Mouse (Mus musculus) gastrocnemius, postnatal 4 days (tissue): ENCODE measurements around the gene 1810010H24Rik. TPM values are rescaled to one million over a fixed set of nuclear protein-coding genes. Genes with fewer than 3 reads are reported as not detected.
"Not testable (repeated sequence)": the region's sequence is repeated elsewhere in the genome, so short reads cannot be mapped to it uniquely, and the experiment has no call there.

ENCODE experiments used
- DNase-seq, 2 experiments: peaks; one replicate each; pipeline ENCODE4 v3.0.0; 2021 to 2022; ENCODE audit warnings: low spot score in 2 of 2, mixed read lengths in 2 of 2
- total RNA-seq, 2 experiments: library from RNA; stranded (reverse); gene quantifications; 2 replicates each; pipeline ENCODE4 v1.2.3; 2021

Gene 1810010H24Rik
- total RNA-seq, 2 experiments from 2014 or later: 3.2 to 4.5 TPM

DNA sequence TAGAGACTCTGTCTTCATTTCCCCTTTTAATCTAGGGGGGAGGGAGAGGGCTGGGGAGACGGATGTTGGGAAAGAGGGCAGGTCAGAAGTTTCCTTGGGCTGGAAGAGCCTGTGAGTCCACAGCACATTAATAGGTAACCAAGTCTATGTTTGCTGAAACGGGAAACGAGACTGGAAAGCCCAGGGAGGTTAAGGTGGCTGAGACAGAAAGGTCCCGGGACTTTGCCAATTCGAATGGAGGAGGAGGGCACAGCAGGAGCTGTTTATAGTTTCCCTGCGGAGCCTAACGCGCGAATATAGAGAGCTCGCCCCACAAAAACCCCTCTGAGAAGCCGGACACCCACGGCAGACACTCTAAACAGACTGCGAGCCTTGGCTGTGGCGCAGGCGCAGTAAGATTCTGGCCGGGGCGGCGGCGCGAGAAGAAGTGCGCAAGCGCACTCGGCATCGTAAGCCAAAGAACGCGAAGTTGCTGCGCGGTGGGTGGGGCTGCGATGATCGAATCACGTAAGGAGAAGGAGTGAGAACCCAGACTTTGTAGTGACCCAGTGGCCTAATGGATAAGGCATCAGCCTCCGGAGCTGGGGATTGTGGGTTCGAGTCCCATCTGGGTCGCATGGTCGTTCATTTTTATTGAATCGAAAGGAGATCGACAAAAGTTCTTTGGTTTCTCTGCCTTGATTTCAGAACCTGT, 13.0 kb upstream of the 1810010H24Rik start:
- peak; percentile 96 to 97 for DNase-seq

DNA sequence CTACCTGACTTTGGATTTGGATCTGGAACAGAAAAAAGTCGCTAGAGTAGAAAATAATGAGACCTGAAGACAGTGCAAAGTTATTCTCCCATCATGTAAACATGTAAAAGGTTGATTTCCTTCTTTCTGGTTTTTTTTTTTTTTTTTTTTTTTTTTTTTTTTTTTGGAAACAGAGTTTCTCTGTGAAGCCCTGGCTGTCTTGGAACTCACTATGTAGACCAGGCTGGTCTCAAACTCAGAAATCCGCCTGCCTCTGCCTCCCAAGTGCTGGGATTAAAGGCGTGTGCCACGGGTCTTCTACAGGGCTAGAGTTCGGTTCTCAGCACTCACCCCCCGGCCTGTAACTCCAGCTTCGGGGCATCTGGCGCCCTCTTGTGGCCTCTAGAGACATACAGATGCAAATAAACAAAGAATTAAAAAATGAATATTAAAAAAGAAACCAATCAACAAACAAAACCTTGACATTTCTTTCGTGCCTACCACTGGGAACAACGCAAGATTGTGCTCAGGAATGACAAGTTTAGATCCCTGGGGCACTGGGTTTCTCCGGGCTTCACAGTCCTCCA, 11.4 kb upstream of the 1810010H24Rik start:
- DNase-seq: no peak

GRCm38 (mm10) chr11:107014597-107015309, 10.7 kb upstream of the 1810010H24Rik start:
- DNase-seq: no peak

DNA sequence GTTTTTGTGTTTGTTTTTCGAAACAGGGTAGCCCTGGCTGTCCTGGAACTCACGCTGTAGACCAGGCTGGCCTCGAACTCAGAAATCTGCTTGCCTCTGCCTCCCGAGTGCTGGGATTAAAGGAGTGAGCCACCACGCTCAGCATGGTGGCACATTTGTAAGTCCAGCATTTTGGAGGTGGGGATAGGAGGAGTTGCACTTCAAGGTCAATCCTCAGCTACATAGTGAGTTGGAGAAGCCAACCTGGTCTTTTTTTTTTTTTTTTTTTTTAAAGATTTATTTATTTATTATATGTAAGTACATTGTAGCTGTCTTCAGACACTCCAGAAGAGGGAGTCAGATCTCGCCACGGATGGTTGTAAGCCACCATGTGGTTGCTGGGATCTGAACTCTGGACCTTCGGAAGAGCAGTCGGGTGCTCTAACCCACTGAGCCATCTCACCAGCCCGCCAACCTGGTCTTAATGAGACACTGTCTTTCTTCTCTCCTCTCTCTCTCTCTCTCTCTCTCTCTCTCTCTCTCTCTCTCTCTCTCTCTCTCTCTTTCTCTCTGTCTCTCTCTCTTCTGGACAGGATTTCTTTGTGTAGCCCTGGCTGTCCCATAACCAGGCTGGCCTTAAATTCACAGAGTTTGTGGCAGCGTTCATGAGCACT, 9.8 kb upstream of the 1810010H24Rik start:
- not testable (repeated sequence) for DNase-seq

DNA sequence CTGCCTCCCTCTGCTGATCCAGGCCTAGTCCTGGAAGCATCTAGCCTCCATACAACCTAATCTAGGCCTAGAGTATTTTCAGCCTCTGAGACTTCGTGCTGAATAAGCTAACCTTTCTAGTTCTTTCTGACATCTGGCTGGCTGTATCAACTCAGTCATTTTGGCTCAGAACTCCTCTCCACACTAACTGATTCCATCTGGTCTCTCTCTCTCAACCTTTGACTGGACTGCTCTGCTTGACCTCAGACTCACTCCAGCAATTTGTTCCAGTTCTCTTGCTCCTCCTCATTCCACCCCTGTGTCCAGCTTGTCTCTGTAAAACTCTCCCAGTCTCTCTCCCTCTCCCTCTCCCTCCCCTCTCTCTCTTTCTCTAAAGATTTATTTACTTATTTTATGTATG, 8.6 kb upstream of the 1810010H24Rik start:
- no peak for DNase-seq

GRCm38 (mm10) chr11:107017339-107017886, 8.1 kb upstream of the 1810010H24Rik start:
- no peak for DNase-seq

DNA sequence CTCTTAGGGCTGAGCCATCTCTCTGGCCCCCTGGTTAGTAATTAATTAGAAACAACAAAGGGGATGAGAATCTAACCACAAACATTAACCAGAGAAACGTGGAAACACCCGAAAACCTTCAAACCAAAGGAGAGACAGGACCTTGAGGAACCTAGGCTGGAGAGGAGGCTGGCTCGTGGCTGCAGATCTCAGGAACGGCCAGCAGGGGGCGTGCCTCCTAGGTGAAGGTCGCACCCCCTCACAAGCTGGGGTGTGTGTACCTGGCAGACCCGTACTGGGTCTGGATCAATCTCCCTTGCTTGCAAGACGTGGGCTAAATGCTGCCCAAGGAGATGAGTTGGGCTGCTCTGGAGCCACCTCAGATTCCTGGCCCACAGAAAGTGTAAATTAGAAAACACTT, 6.9 kb upstream of the 1810010H24Rik start:
- no peak for DNase-seq

GRCm38 (mm10) chr11:107019318-107019717, 6.2 kb upstream of the 1810010H24Rik start:
- no peak for DNase-seq

DNA sequence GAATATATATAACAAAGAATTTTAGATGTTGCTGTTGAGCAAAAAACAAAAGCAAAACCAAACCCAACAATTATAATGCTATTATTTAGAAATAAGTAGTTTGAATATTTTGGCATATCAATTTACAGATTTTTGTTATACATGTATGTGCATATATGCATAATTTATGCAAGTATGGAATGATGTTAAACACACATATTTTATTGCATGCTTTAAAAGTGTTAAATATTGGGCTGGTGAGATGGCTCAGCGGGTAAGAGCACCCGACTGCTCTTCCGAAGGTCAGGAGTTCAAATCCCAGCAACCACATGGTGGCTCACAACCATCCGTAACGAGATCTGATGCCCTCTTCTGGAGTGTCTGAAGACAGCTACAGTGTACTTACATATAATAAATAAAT, 5.8 kb upstream of the 1810010H24Rik start:
- not testable (repeated sequence) for DNase-seq

DNA sequence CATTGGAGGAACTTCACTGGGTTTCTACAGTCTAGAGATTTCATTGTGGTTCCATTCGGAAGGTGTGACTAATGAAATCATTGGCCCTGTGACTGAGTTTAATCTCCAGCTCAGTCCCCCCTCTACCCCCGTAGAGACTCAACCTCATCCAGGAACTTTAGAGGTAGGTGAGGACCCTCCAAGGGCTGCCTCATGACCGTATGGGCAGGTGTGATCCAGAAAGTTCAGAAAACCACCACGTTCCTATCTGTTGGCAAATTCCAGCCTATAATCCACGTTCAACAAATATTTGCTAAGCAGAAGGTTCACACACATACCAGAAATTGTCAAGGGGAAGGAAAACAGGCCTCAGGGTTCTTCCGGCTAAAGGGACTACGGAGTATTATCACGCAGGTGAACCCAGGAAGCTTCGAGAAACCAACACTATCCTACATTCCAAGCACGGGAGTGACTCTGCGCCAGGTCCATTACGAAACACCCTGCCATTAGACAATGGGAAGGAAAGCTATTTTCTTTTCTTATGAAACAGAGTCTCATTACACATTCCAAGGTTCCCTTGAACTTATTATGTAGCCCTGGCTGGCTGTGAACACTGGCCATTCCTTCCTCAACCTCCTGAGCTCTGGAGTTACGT, 3.3 kb upstream of the 1810010H24Rik start:
- no peak for DNase-seq

- DNase-seq: no peak
Observed at GRCm38 (mm10) chr11:107024406-107024805, 1.1 kb upstream of the 1810010H24Rik start.

DNA sequence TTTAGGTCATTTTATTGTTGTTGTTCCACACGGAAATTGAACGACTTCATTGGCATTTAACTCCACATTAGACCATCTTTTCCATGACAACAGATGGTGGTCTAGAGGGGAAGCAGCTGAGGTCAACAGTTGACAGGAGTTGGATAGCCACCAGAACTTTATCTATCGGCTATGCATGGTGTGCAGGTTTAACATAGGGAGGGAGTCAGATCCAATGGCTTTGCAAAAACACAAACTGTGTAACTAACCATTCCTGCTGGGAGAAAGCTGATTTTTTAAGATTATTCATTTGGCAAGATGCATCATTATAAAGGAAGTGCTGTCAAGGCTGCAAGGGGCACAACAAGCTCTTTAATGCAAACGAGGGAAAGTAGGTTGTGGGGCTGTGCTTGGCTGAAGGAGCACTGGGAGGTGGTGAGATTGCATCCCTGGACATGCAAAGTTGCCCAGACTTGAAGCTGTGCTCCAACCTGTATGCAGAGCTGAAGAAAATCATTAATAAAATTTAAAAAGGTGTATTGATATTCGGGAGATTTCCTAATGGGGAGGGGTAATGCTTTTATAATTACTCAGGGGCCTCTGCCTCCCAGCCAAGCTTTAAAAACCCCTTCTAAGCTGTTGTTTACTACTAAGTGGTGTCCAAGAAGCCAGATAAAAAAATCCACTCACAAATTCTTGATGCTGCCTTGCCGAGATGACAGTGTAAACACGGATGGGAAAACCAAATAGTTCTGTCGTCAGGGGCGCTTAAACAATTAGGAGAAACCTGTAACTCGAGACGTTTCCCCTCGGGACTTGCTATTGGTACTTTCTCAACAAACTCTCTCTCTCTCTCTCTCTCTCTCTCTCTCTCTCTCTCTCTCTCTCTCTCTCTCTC, 1.3 kb downstream of the 1810010H24Rik start:
- no peak for DNase-seq

- peak; percentile 80 to 89 for DNase-seq
Observed at GRCm38 (mm10) chr11:107027431-107028274, 2.2 kb downstream of the 1810010H24Rik start.

GRCm38 (mm10) chr11:107028275-107028618, 2.8 kb downstream of the 1810010H24Rik start:
- no peak for DNase-seq

GRCm38 (mm10) chr11:107028754-107029153, 3.3 kb downstream of the 1810010H24Rik start:
- DNase-seq: no peak

- DNase-seq: no peak
Observed at GRCm38 (mm10) chr11:107029536-107029935, 4.1 kb downstream of the 1810010H24Rik start.

DNA sequence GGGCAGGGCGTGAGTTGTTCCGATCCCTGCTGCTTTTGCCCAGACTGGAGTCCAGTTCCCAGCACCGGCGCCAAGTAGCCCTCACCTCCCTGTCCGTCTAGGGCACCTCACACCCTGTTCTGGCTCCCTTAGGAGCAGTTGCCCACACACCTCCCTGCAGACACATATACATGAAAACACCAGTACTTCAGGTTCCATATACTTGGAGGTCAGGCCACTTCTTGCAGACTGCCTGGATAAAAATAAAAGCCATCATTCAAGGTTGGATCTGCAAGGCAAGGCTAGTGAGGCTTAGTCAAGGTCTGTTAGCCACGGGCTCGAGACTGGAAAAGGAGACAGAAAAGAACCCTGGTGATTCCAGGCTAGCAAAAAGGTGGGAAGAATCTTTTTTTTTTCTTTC, 6.2 kb downstream of the 1810010H24Rik start:
- DNase-seq: no peak

- DNase-seq: no peak
Observed at GRCm38 (mm10) chr11:107034085-107034810, 8.8 kb downstream of the 1810010H24Rik start.

DNA sequence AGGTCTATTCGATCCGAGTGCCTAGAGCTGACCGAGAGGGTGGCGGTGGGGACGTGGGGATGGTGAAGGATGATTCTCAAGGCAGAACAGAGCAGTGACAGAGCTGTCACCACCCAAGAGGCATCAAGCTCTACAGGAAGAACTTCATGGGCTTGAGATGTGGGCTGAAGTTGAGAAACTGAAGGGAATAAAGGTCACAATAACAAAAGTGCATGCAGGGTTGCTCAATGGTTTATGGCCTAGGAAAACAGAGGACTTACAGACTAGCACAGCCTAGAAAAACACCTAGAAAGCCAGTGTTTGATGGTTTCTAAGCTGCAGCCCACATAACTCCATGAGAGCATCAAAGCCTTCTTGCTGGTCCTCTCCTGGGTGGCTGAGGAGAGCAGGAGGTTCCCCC, 13.9 kb downstream of the 1810010H24Rik start:
- DNase-seq: no peak
